Mouse (Mus musculus) small intestine, adult 2 months (tissue): Measurements from ENCODE around the gene Glis3. TPM values are rescaled to one million over a fixed set of nuclear protein-coding genes. Genes with fewer than 3 reads are reported as not detected.

Source experiments
- H3K27ac ChIP-seq: fragments of 200-500 bp; 2 replicates; pipeline ENCODE4 v1.5.1; 2012; ENCODE audit warnings: low read depth, low read length, control low read depth, inconsistent platforms; ENCODE audit not compliant: insufficient read depth
- H3K27me3 ChIP-seq: fragments of 200-500 bp; 2 replicates; pipeline ENCODE4 v1.6.1; 2012; ENCODE audit warnings: mild to moderate bottlenecking, moderate library complexity, low read length, inconsistent platforms; ENCODE audit not compliant: control insufficient read depth, insufficient read depth
- H3K36me3 ChIP-seq: fragments of 200-500 bp; 2 replicates; pipeline ENCODE4 v1.6.1; 2012; ENCODE audit warnings: mild to moderate bottlenecking, low read length, control low read depth, inconsistent platforms; ENCODE audit not compliant: control insufficient read depth, insufficient read depth
- H3K4me1 ChIP-seq: fragments of 200-500 bp; 2 replicates; pipeline ENCODE4 v1.6.1; 2012; ENCODE audit warnings: low read length, inconsistent platforms, mixed read lengths; ENCODE audit not compliant: control insufficient read depth, insufficient read depth, insufficient read length
- H3K4me3 ChIP-seq: fragments of 200-500 bp; 2 replicates; pipeline ENCODE4 v1.5.1; 2012; ENCODE audit warnings: low read depth, mild to moderate bottlenecking, control low read depth, inconsistent platforms, low read length, moderate library complexity
- CTCF ChIP-seq: fragments of 200-500 bp; IDR thresholded peaks from 2 replicates; pipeline ENCODE4 v1.5.1; 2012; ENCODE audit warnings: low read depth, mild to moderate bottlenecking, control low read depth, inconsistent platforms, low read length, moderate library complexity, mixed read lengths; ENCODE audit not compliant: insufficient replicate concordance, insufficient read length; ENCODE audit errors: extremely low read depth
- POLR2A ChIP-seq: fragments of 200-500 bp; IDR thresholded peaks from 2 replicates; pipeline ENCODE4 v1.6.1; 2012; ENCODE audit warnings: low read depth, mild to moderate bottlenecking, control low read depth, inconsistent platforms, low read length, moderate library complexity
- WGBS: fragments of 180-500 bp; shearing (Covaris S2); methylation state at CpG from one replicate; pipeline ENCODE4 v1.1.7; 2018; 5-methylcytosine and 5-hydroxymethylcytosine counted together
- polyA plus RNA-seq: library from polyadenylated mRNA; depleted of rRNA; stranded (reverse); fragments of >200 nt; gene quantifications from 2 replicates; pipeline ENCODE4 v1.2.3, GENCODE M21; 2012

The Glis3 gene
- polyA plus RNA-seq, 1 experiment = 1.6 TPM

DNA sequence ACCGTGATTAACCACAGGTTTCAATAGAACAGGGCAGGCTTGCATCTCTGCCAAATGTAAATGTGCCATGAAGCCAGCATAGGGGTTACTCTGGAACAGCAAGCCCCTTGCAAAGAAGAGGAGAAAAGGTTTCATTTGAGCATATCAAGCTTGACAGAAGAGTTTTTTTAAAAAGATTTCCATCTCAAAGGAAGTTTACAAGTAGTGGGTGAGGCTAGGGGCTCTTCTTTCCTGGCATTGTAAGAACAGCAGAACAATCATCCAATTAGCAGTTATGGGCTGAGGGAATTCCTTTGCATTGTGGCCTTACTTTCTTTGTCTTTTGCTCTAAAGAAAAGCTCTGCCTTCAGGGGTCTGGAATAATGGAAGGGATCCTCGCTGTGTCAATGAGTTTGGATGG lies 113.3 kb downstream of the Glis3 start:
- Histone ChIP-seq H3K4me3 (no peak overlapping the region), H3K4me1 (no peaks in the 10 kb centered on the region), H3K27ac (no peak overlapping the region), H3K27me3 (no peaks in the 10 kb centered on the region), H3K36me3 (no peaks in the 10 kb centered on the region)
- no peak for TF ChIP-seq POLR2A
- no peak for TF ChIP-seq CTCF
- 55% methylated on average over 2 of the region's 2 CpGs for WGBS

DNA sequence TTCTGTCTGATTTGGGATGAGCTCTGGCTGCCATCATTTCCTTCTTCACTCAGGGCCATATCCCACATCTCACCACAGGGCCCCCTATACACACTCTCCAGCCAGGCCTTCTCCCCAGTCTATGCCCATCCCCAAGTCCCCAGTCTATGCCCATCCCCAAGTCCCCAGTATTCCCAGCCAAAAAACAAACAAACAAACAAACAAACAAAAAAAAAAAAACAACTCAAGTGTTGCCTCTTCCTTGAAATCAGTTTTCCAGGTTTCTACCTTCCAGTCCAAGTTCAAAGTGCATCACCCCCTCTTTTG lies 118.2 kb downstream of the Glis3 start:
- Histone ChIP-seq H3K36me3 (no peaks in the 10 kb centered on the region), H3K27ac (no peak overlapping the region), H3K4me3 (no peak overlapping the region), H3K27me3 (no peaks in the 10 kb centered on the region), H3K4me1 (no peaks in the 10 kb centered on the region)
- TF ChIP-seq CTCF (no peak), POLR2A (no peak)

GRCm38 (mm10) chr19:28560801-28561696 lies 118.8 kb downstream of the Glis3 start:
- no peak for TF ChIP-seq CTCF
- TF ChIP-seq POLR2A = no peak
- no peaks in the 10 kb centered on the region for H3K4me1 ChIP-seq
- H3K27me3 ChIP-seq = no peaks in the 10 kb centered on the region
- no peaks in the 10 kb centered on the region for H3K36me3 ChIP-seq
- H3K4me3 ChIP-seq = no peak overlapping the region
- no peak overlapping the region for H3K27ac ChIP-seq
- WGBS = 36% methylated on average over 8 of the region's 8 CpGs

GRCm38 (mm10) chr19:28559836-28560235 lies 120.0 kb downstream of the Glis3 start:
- TF ChIP-seq CTCF = no peak
- TF ChIP-seq POLR2A = no peak
- no peaks in the 10 kb centered on the region for H3K4me1 ChIP-seq
- no peak overlapping the region for H3K27ac ChIP-seq
- H3K36me3 ChIP-seq = no peaks in the 10 kb centered on the region
- H3K27me3 ChIP-seq = no peaks in the 10 kb centered on the region
- WGBS = 26% methylated on average over 7 of the region's 7 CpGs
- no peak overlapping the region for H3K4me3 ChIP-seq

DNA sequence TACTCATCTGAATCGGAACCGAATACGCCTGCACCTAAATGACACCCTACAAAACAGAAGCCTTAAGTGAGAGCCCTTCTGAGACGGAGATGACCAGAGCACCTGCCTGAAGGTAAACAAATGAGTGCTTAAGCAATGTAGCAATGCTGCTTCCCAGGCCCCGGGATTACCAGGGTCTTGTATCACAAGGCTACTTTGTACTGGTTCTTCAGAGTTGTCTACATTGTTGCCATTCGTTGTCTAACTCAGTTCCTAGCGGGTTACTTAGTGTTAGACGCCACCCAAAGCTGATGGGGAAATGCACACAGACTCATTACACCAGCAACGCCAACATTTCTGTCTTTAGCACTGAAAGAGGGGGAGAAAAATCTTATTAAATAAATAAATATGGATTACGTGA lies 120.5 kb downstream of the Glis3 start:
- WGBS = 40% methylated on average over 10 of the region's 10 CpGs
- no peaks in the 10 kb centered on the region for H3K4me1 ChIP-seq
- H3K27ac ChIP-seq = no peak overlapping the region
- no peak overlapping the region for H3K4me3 ChIP-seq
- TF ChIP-seq CTCF (no peak), POLR2A (no peak)
- no peaks in the 10 kb centered on the region for H3K27me3 ChIP-seq
- no peaks in the 10 kb centered on the region for H3K36me3 ChIP-seq

DNA sequence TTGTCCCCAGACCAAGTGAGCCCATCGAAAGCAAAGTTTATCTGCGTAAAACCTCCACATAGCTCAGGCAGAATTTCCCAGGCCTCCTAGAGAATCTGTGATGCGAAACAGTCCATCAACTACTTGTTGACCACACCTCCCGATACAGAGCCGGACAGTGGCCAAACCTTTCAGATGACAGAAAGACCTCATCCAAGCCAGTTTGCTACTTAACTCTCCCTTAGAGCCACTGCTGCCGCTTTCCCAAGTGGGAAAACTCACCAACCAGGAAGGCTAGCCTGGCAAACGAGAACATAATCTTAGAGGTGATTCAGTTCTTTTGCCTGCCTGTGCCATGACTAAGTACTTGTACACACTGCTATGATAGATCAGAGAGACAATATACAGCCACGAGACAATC lies 121.2 kb downstream of the Glis3 start:
- no peak overlapping the region for H3K4me3 ChIP-seq
- 67% methylated on average over 8 of the region's 8 CpGs for WGBS
- no peaks in the 10 kb centered on the region for H3K36me3 ChIP-seq
- TF ChIP-seq CTCF (no peak), POLR2A (no peak)
- no peaks in the 10 kb centered on the region for H3K4me1 ChIP-seq
- H3K27ac ChIP-seq = no peak overlapping the region
- no peaks in the 10 kb centered on the region for H3K27me3 ChIP-seq

DNA sequence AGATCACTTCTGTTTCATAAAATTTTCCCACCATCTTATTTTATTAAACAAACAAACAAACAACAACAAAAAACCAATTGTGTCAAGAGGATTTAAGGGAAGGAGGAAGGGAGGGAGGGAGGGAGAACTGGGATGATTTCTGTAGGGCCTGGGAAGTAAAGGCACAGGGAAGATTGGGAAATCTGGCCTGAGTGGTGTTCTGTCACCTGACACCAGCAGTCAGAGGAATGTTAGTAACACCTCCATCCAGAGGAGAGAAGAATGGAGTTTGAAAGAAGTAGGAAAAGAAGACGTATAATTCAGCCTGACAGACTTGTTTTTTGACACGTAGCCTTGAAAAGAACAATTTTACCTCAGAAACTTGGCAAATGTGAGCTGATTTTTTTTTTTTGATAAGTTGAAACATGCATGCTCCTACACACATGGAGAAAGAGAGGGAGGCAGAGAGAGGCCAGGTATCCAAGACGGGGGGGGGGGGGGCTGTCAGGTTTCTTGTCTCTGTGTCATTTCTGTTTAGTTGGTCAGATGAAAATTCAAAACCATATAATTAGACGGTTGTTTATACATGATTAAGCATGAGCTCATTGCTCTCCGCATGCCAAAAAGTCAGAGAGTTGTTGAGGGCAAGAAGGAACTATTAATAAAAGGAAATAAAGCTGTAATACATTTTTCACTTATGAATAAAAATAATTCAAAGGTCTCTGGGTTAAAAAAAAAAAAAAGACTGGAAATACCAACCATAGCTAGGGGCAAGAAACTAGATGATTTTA lies 122.1 kb downstream of the Glis3 start:
- TF ChIP-seq CTCF = no peak
- TF ChIP-seq POLR2A = no peak
- no peaks in the 10 kb centered on the region for H3K36me3 ChIP-seq
- no peaks in the 10 kb centered on the region for H3K27me3 ChIP-seq
- no peaks in the 10 kb centered on the region for H3K4me1 ChIP-seq
- H3K27ac ChIP-seq = no peak overlapping the region
- H3K4me3 ChIP-seq = no peak overlapping the region
- 74% methylated on average over 5 of the region's 5 CpGs for WGBS
